Mouse (Mus musculus): ENCODE measurements around the gene Aig1. TPM values are rescaled to one million over a fixed set of nuclear protein-coding genes. Genes with fewer than 3 reads are reported as not detected.

Gene Aig1
- polyA plus RNA-seq, 1 experiment from 2014 or later = 22.6 TPM

DNA sequence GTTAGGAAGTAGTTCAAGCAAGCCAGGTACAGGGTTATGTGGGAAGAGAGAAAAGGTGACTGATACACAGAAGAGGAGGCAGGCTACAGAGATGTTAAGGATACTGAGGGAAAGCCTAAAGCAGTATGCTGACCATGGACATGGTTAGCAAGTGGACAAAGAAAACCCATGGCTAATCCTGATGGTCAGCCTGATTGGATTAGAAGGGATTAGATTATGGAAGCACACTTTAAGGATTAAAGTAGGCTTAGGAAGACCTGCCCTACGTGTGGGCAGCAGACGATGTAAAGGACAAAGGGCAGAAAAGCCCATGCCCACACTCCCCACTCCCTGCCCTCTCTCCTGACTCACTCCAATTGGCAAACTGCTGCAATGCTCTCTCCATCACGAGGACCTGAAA is 25.0 kb downstream of the Aig1 start:
- H3K4me2 ChIP-seq (ENCODE audit: low read depth, low read length) = no peak overlapping the region
- H3K9me3 ChIP-seq (replicated peaks; ENCODE audit: control insufficient read depth, low read length) = no peaks in the 10 kb centered on the region
- H3K36me3 ChIP-seq (replicated peaks; ENCODE audit: control insufficient read depth, insufficient read depth, low read depth, low read length) = no peaks in the 10 kb centered on the region
- H3K27me3 ChIP-seq (ENCODE audit: control insufficient read depth, insufficient read depth, low read length) = no peaks in the 10 kb centered on the region
- ATAC-seq (replicated peaks; ENCODE audit: insufficient number of reproducible peaks, low FRiP score, low TSS enrichment, low read depth) (no peak), DNase-seq (ENCODE audit: low spot score) (no peak)
- no peak overlapping the region for H3K4me3 ChIP-seq (ENCODE audit: low read depth, low read length)
- no peak overlapping the region for H3K9ac ChIP-seq (replicated peaks; ENCODE audit: low read length)
- WGBS = 60% methylated on average over 3 of the region's 3 CpGs
- H3K27ac ChIP-seq (replicated peaks; ENCODE audit: low read depth, low read length) = no peak overlapping the region
- no peaks in the 10 kb centered on the region for H3K4me1 ChIP-seq (ENCODE audit: control insufficient read depth, insufficient read depth, low read length)

DNA sequence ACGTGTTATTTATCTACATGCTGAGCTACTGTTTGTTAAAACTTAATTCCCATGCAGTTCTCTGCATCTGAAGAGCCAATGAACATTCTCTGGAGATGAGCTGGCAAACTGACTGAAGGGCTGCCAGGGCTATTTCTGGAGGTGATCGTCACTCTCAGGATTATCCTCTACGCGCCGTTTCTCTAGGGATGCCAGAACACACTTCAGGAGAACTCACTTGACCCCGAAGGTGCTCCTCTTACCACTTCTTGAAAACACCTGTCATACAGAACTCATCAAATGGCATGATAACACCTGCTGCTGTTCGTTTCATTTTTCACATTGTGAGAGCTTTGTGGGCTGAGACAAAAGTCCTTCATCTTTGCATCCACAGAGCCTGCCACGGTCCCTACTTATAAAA is 25.9 kb downstream of the Aig1 start:
- H3K36me3 ChIP-seq (replicated peaks; ENCODE audit: control insufficient read depth, insufficient read depth, low read depth, low read length) = no peaks in the 10 kb centered on the region
- H3K27ac ChIP-seq (replicated peaks; ENCODE audit: low read depth, low read length) = no peak overlapping the region
- no peak overlapping the region for H3K4me3 ChIP-seq (ENCODE audit: low read depth, low read length)
- ATAC-seq (replicated peaks; ENCODE audit: insufficient number of reproducible peaks, low FRiP score, low TSS enrichment, low read depth) (no peak), DNase-seq (ENCODE audit: low spot score) (no peak)
- 85% methylated on average over 8 of the region's 8 CpGs for WGBS
- no peaks in the 10 kb centered on the region for H3K9me3 ChIP-seq (replicated peaks; ENCODE audit: control insufficient read depth, low read length)
- no peak overlapping the region for H3K4me2 ChIP-seq (ENCODE audit: low read depth, low read length)
- no peaks in the 10 kb centered on the region for H3K27me3 ChIP-seq (ENCODE audit: control insufficient read depth, insufficient read depth, low read length)
- H3K9ac ChIP-seq (replicated peaks; ENCODE audit: low read length) = no peak overlapping the region
- H3K4me1 ChIP-seq (ENCODE audit: control insufficient read depth, insufficient read depth, low read length) = no peaks in the 10 kb centered on the region

DNA sequence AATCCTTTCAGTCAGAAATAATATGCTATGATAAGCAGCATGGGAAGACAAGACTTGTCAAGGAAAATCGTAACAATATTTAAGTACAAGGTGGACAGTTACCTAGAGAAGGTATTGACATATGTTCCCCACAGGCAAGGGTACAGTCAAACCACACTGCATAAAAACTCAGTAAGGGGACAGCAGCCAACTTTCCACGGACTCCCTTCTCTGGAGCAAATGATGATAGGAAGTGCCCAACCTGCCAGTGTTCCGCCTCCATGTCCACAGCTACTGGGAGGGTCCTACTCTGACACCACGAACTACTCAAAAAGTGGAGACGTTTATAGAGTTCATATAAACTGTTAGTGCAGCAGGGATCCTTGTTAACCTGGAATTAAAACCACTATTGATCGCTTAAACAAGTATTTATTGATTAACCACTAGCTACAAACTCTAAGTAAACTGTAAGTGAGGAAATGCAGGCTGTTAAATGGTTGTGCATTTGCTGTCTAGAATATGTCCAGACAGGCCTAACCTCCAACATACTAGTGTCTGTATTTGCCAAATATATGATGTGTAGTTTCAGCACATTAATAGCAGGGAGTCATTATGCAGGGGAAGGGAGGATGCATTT is 30.2 kb downstream of the Aig1 start:
- Histone ChIP-seq H3K27ac (replicated peaks; ENCODE audit: low read depth, low read length) (no peak overlapping the region), H3K9me3 (replicated peaks; ENCODE audit: control insufficient read depth, low read length) (no peaks in the 10 kb centered on the region), H3K4me1 (ENCODE audit: control insufficient read depth, insufficient read depth, low read length) (no peaks in the 10 kb centered on the region), H3K27me3 (ENCODE audit: control insufficient read depth, insufficient read depth, low read length) (no peaks in the 10 kb centered on the region), H3K4me2 (ENCODE audit: low read depth, low read length) (no peak overlapping the region), H3K4me3 (ENCODE audit: low read depth, low read length) (no peak overlapping the region), H3K36me3 (replicated peaks; ENCODE audit: control insufficient read depth, insufficient read depth, low read depth, low read length) (no peaks in the 10 kb centered on the region), H3K9ac (replicated peaks; ENCODE audit: low read length) (no peak overlapping the region)
- ATAC-seq (replicated peaks; ENCODE audit: insufficient number of reproducible peaks, low FRiP score, low TSS enrichment, low read depth) (no peak), DNase-seq (ENCODE audit: low spot score) (no peak)
- WGBS = 87% methylated on average over 6 of the region's 6 CpGs

DNA sequence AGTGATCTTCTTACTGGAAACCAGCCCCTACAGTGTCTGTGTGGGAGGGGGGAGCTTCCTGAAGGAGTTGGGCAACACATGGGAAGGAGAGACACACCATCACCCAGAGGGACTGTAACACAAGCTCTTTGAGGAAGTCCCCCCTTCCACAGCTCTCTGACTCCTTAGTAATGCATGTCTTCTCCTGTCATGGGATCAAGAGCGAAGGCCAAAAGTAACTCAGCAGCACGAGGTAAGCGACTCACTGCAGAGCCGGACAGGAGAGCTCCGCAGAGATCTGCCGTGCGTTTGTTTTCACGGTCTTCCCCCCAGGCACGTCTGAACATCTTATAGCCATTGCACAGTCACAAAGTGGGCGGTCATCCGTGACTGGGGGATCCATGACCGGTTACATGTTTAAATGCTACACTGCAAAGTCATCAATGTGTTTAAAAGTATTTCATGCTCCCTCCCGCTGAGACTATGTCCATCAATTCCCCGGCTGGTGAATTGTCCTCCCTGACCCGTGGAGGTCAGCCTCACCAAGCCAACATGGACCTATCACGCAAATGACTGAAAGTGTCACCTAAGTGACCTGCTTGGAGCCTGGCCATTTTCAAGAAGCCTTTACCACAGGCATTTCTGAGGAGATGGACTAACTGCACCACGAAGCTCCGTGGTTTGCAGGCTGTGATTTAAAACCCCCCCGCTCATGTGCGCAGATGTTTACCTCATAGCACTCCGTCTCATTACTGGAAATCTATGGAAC is 30.9 kb downstream of the Aig1 start:
- no peak overlapping the region for H3K9ac ChIP-seq (replicated peaks; ENCODE audit: low read length)
- no peak overlapping the region for H3K27ac ChIP-seq (replicated peaks; ENCODE audit: low read depth, low read length)
- DNase-seq (ENCODE audit: low spot score) (no peak), ATAC-seq (replicated peaks; ENCODE audit: insufficient number of reproducible peaks, low FRiP score, low TSS enrichment, low read depth) (no peak)
- H3K36me3 ChIP-seq (replicated peaks; ENCODE audit: control insufficient read depth, insufficient read depth, low read depth, low read length) = no peaks in the 10 kb centered on the region
- H3K4me2 ChIP-seq (ENCODE audit: low read depth, low read length) = no peak overlapping the region
- no peaks in the 10 kb centered on the region for H3K4me1 ChIP-seq (ENCODE audit: control insufficient read depth, insufficient read depth, low read length)
- no peaks in the 10 kb centered on the region for H3K27me3 ChIP-seq (ENCODE audit: control insufficient read depth, insufficient read depth, low read length)
- WGBS = 73% methylated on average over 21 of the region's 21 CpGs
- no peaks in the 10 kb centered on the region for H3K9me3 ChIP-seq (replicated peaks; ENCODE audit: control insufficient read depth, low read length)
- no peak overlapping the region for H3K4me3 ChIP-seq (ENCODE audit: low read depth, low read length)

DNA sequence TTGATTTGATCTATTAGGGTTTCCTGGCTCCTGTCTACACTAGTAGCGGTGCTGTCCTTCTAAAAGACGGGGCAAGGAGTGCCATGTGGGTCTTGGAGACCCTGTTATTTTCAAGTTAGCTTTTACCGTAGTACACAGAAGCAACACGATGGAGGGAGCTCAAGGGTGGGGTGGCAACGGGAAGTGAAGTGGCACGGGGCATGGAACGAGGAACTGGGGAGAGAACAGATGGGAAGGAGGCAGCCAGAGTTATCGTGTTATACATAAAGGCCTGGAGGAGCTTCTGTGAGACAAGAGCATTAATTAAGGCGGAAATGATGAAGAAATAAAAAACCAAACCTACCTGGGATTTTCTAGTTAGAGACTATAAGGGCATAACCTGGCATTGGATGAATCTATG is 31.8 kb downstream of the Aig1 start:
- no peaks in the 10 kb centered on the region for H3K27me3 ChIP-seq (ENCODE audit: control insufficient read depth, insufficient read depth, low read length)
- DNase-seq (ENCODE audit: low spot score) (no peak), ATAC-seq (replicated peaks; ENCODE audit: insufficient number of reproducible peaks, low FRiP score, low TSS enrichment, low read depth) (no peak)
- H3K9ac ChIP-seq (replicated peaks; ENCODE audit: low read length) = no peak overlapping the region
- H3K36me3 ChIP-seq (replicated peaks; ENCODE audit: control insufficient read depth, insufficient read depth, low read depth, low read length) = no peaks in the 10 kb centered on the region
- H3K4me2 ChIP-seq (ENCODE audit: low read depth, low read length) = no peak overlapping the region
- WGBS = 89% methylated on average over 9 of the region's 9 CpGs
- no peak overlapping the region for H3K4me3 ChIP-seq (ENCODE audit: low read depth, low read length)
- no peaks in the 10 kb centered on the region for H3K4me1 ChIP-seq (ENCODE audit: control insufficient read depth, insufficient read depth, low read length)
- no peaks in the 10 kb centered on the region for H3K9me3 ChIP-seq (replicated peaks; ENCODE audit: control insufficient read depth, low read length)
- H3K27ac ChIP-seq (replicated peaks; ENCODE audit: low read depth, low read length) = no peak overlapping the region

DNA sequence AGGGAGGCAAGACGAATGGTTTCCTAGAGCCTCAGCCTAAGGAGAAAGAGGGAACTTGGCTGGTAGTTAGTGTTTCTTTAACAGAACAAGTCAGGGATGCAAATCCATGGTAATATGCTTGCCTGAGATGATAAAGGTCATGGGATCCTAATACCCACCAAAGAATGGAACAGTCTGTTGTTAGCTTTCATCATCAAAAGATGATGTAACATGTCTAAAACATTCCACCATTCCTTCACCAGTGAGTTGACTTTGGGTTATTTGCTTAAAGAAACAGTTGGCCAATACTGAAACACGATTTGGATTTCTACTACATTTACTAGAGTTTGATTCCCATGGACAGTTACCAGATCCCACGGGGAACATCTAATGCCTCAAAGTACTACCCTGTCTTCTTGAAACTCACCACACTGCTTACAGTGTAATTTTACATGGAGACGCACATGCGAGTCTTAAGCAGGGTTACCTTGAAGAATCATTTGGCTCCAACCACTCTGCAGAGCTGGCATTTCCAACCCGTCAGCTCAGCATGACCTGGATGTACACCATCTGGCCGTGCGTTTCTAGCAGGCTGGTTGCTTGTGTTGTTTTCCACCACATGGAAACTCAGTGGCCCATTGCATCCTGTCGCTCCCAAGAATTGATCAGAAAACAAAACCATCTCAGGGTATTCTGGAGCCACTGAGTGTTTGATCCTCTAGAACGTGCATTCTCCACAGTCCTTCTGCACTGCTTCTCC is 32.9 kb downstream of the Aig1 start:
- Histone ChIP-seq H3K27me3 (ENCODE audit: control insufficient read depth, insufficient read depth, low read length) (no peaks in the 10 kb centered on the region), H3K9me3 (replicated peaks; ENCODE audit: control insufficient read depth, low read length) (no peaks in the 10 kb centered on the region), H3K4me2 (ENCODE audit: low read depth, low read length) (no peak overlapping the region), H3K27ac (replicated peaks; ENCODE audit: low read depth, low read length) (no peak overlapping the region), H3K9ac (replicated peaks; ENCODE audit: low read length) (no peak overlapping the region), H3K4me1 (ENCODE audit: control insufficient read depth, insufficient read depth, low read length) (no peaks in the 10 kb centered on the region), H3K4me3 (ENCODE audit: low read depth, low read length) (no peak overlapping the region), H3K36me3 (replicated peaks; ENCODE audit: control insufficient read depth, insufficient read depth, low read depth, low read length) (no peaks in the 10 kb centered on the region)
- 88% methylated on average over 10 of the region's 10 CpGs for WGBS
- ATAC-seq (replicated peaks; ENCODE audit: insufficient number of reproducible peaks, low FRiP score, low TSS enrichment, low read depth) = no peak
- DNase-seq (ENCODE audit: low spot score) = no peak

DNA sequence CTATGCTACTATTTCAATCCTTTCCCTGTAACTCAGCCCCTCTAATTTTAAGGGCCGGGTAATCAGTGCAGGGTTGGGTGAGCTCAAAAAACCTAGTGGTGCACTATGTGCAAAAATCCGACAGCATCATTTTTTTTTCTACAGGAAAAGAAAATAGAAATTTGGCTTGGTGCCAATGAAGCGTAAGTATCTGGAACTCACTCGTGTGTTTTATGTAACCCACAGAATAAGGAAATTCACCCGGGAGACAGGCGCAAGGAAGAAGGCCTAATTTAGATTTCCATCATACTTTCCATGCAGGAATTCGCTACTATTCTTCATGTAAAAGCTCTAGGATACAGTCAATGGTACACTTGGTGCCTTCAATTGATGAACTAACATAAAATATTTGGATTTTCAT is 34.7 kb downstream of the Aig1 start:
- Histone ChIP-seq H3K4me3 (ENCODE audit: low read depth, low read length) (no peak overlapping the region), H3K4me1 (ENCODE audit: control insufficient read depth, insufficient read depth, low read length) (no peaks in the 10 kb centered on the region), H3K9ac (replicated peaks; ENCODE audit: low read length) (no peak overlapping the region), H3K4me2 (ENCODE audit: low read depth, low read length) (no peak overlapping the region), H3K27ac (replicated peaks; ENCODE audit: low read depth, low read length) (no peak overlapping the region), H3K27me3 (ENCODE audit: control insufficient read depth, insufficient read depth, low read length) (no peaks in the 10 kb centered on the region), H3K36me3 (replicated peaks; ENCODE audit: control insufficient read depth, insufficient read depth, low read depth, low read length) (no peaks in the 10 kb centered on the region), H3K9me3 (replicated peaks; ENCODE audit: control insufficient read depth, low read length) (no peaks in the 10 kb centered on the region)
- no peak for DNase-seq (ENCODE audit: low spot score)
- no peak for ATAC-seq (replicated peaks; ENCODE audit: insufficient number of reproducible peaks, low FRiP score, low TSS enrichment, low read depth)
- WGBS = 84% methylated on average over 7 of the region's 7 CpGs

DNA sequence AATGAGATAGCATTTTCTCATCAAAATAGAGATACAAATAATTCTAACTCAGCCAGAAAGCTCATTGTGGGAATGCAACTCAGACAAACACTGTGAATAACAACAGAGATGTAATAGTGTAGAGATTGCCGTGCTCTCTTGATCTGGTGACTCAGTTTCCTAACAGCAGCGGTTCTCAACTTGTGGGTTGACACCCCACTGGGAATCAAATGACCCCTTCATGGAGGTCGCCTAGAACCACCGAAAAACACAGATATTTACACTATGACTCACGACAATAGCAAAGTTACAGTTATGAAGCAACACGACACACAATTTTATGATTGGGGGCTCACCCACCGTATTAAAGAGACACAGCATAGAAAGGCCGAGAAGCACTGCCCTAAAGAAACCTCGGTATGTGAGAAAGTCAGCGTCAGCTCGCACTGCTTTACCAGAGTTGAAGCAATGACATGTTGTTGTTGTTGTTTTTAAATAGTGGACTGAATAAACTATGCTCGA is 35.7 kb downstream of the Aig1 start:
- Histone ChIP-seq H3K27ac (replicated peaks; ENCODE audit: low read depth, low read length) (no peak overlapping the region), H3K9me3 (replicated peaks; ENCODE audit: control insufficient read depth, low read length) (no peaks in the 10 kb centered on the region), H3K27me3 (ENCODE audit: control insufficient read depth, insufficient read depth, low read length) (no peaks in the 10 kb centered on the region), H3K9ac (replicated peaks; ENCODE audit: low read length) (no peak overlapping the region), H3K4me3 (ENCODE audit: low read depth, low read length) (no peak overlapping the region), H3K36me3 (replicated peaks; ENCODE audit: control insufficient read depth, insufficient read depth, low read depth, low read length) (no peaks in the 10 kb centered on the region), H3K4me2 (ENCODE audit: low read depth, low read length) (no peak overlapping the region), H3K4me1 (ENCODE audit: control insufficient read depth, insufficient read depth, low read length) (no peaks in the 10 kb centered on the region)
- no peak for DNase-seq (ENCODE audit: low spot score)
- ATAC-seq (replicated peaks; ENCODE audit: insufficient number of reproducible peaks, low FRiP score, low TSS enrichment, low read depth) = no peak
- WGBS = 85% methylated on average over 12 of the region's 12 CpGs
